Mouse (Mus musculus) central nervous system, embryonic 18 days (tissue): ENCODE data around the gene Sst. TPM values are rescaled to one million over a fixed set of nuclear protein-coding genes. Genes with fewer than 3 reads are reported as not detected.

Experiments
- polyA plus RNA-seq: library from polyadenylated mRNA; depleted of rRNA; stranded (reverse); fragments of >200 nt; gene quantifications from 2 replicates; pipeline ENCODE4 v1.2.3, GENCODE M21; 2012; rRNA removed

Gene Sst
- 305 and 401 TPM in 2 replicates for polyA plus RNA-seq

DNA sequence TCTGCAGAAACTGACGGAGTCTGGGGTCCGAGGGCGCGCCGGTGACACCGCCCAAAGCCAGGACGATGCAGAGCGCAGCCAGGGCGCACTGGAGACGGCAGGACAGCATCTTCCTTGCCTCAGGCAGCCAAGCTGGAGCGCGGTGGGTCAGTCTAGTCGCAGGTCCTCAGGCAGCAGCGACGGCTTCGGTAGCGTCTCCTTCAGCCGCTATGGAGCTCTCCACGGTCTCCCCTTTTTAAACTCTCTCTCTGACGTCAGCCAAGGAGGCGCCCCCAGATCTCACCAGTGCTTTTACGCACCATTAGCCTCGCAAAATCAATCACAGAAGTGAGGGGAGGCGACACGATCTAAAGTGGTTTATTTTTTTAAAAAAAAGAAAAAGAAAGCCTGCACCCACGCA lies at the start of gene Sst:
Sst (minus strand) TSS at position 323 of the 400 bp plus-strand sequence.

DNA sequence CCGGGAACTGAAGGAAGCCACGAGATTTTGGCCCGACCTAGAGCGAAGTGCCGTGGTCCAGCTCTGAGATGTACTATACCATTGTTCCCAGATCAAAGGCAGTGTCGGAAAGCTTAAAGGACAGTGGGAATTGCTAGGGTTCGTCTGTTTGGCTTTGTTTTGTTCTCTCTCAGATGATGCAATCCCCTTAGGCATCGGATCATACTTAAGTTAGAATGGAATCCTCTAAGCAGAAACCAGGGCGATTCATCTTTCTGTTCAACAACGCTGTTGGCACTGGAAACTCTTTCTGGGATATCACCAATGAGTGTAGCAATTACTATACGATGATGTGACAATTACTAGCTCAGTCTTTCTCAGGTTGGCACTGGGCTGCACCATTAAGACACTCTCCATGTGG lies 41.5 kb upstream of the Sst start, which contains the start of gene Rtp2:
Rtp2 (minus strand) TSS at position 101 of the 400 bp plus-strand sequence.

Other genes starting within 250 kb of the Sst start
- 0.16 and 0.25 TPM in 2 replicates for gene Rtp2, start 41.4 kb upstream of the Sst start, polyA plus RNA-seq
- gene Gm37419, start 97.5 kb upstream of the Sst start, polyA plus RNA-seq: not detected in 2 replicates
- gene Bcl6, start 97.9 kb upstream of the Sst start, polyA plus RNA-seq: 7.7 and 13.4 TPM in 2 replicates